Mouse (Mus musculus) CD4-positive, CD25-positive, alpha-beta regulatory T cell, adult 4 months (primary cell): ENCODE data around the gene Wasf2. TPM values are rescaled to one million over a fixed set of nuclear protein-coding genes. Genes with fewer than 3 reads are reported as not detected.

ENCODE experiments used
- ATAC-seq: one replicate; pipeline ENCODE4 v1.8.0; 2017
- polyA plus RNA-seq, 2 experiments: library from polyadenylated mRNA; unstranded; fragments of 100-300 nt; shearing (Covaris generic); gene quantifications; one replicate each; pipeline ENCODE4 v1.2.1; 2017

The Wasf2 gene
- polyA plus RNA-seq, 2 experiments from 2014 or later: 69.2 to 76.3 TPM

- ATAC-seq: peak; percentile 96
Measured at GRCm38 (mm10) chr4:133240934-133241908, 110.9 kb downstream of the Wasf2 start.

DNA sequence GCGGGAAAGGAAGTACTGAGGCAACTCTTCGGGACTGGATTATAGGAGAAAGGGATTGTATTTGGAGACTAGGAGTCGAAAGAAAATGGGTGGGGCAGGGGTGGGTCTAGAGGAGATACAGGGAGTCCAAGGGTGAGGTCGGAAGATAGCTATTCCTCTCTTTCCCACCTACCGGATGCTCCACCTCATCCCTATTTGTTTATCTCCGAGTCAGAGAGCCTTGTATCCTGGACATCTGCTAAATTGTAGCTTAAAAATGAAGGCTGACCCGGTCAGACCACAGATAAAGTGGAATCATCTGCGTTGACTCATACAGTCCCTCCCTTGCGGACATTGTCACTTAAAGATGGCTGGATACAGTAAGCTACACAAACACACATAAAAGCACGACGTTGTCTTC is 111.6 kb downstream of the Wasf2 start:
- no peak for ATAC-seq

DNA sequence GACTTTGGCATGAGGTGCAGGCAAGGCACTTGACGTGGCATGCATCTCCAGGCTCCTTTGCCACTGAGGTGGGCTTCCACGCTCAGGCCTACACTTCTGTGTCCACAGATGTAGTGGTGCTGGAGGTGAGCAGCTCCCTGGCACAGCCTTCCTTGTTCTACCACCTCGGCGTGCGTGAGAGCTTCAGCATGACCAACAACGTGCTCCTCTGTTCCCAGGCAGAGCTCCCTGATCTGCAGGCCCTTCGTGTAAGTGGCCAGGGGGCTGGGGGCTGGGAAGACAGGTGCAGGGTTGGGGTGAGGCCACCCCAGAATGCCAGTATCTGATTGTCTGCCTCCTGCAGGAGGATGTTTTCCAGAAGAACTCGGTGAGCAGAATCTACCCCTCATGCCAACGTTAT is 112.4 kb downstream of the Wasf2 start:
- ATAC-seq: no peak

GRCm38 (mm10) chr4:133243538-133243937 is 113.2 kb downstream of the Wasf2 start:
- no peak for ATAC-seq

GRCm38 (mm10) chr4:133244289-133244688 is 114.0 kb downstream of the Wasf2 start:
- no peak for ATAC-seq

GRCm38 (mm10) chr4:133247072-133247471 is 116.8 kb downstream of the Wasf2 start:
- no peak for ATAC-seq

GRCm38 (mm10) chr4:133247806-133248449 is 117.6 kb downstream of the Wasf2 start:
- ATAC-seq: no peak

Other genes with a start within 250 kb of the Wasf2 start
- 10 to 100 TPM; 32.3 to 38.6 TPM for gene Stx12, start 246.0 kb upstream of the Wasf2 start, polyA plus RNA-seq
- gene Fam76a, start 207.9 kb upstream of the Wasf2 start, polyA plus RNA-seq: 10 to 100 TPM; 16.5 to 21.1 TPM
- 1 to 10 TPM; 3.7 to 8.2 TPM for gene Fgr, start 156.4 kb upstream of the Wasf2 start, polyA plus RNA-seq
- 1 to 10 TPM; 2.6 to 3.7 TPM for gene Ahdc1, start 119.2 kb upstream of the Wasf2 start, polyA plus RNA-seq
- gene Cd164l2, start 81.6 kb downstream of the Wasf2 start, polyA plus RNA-seq: under 1 TPM in 1 of 2 experiments, not detected in 1; 0.54 TPM
- not detected for gene Gpr3, start 82.0 kb downstream of the Wasf2 start, polyA plus RNA-seq
- gene Map3k6, start 110.3 kb downstream of the Wasf2 start, polyA plus RNA-seq: under 1 TPM in 1 of 2 experiments, not detected in 1; 0.62 TPM
- gene Sytl1, start 132.6 kb downstream of the Wasf2 start, polyA plus RNA-seq: 10 to 100 TPM; 22.1 to 39.4 TPM
- 10 to 100 TPM; 83.4 to 93.2 TPM for gene Tmem222, start 147.3 kb downstream of the Wasf2 start, polyA plus RNA-seq
- 1 to 10 TPM; 4.2 to 7.8 TPM for gene Wdtc1, start 223.0 kb downstream of the Wasf2 start, polyA plus RNA-seq
- 10 to 100 TPM in 1 of 2 experiments, 1 to 10 TPM in 1; 9.9 to 19.4 TPM for gene Slc9a1, start 239.2 kb downstream of the Wasf2 start, polyA plus RNA-seq